Mouse (Mus musculus) yolk sac, embryonic 10.5 days (tissue): ENCODE measurements around the gene Pcif1.
"Not testable (repeated sequence)": the region's sequence is repeated elsewhere in the genome, so short reads cannot be mapped to it uniquely, and the experiment has no call there.

Experiments
- DNase-seq: peaks from one replicate; pipeline ENCODE4 v3.0.0-alpha.2; 2017; ENCODE audit warnings: low spot score

The Pcif1 gene

DNA sequence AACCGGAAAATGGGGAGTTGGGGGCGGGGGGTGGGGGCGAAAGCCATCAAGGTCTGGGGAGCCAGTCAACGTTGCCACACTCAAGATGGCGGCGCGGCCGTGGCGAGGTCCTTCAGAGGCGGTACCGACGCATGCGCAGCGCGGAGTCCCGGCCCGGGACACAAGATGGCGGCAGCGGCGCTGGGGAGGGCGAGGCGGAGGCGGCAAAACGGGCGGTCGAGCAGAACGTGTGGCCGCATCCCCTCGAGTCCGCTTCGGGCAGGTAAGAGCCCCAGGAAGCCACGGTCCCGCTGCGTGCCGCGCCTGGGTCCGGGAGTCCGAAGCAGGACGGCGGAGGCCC, at the start of gene Pcif1:
Gene Pcif1 (plus strand): TSS at position 77 of the 340 bp plus-strand sequence.
- peak; percentile 90 for DNase-seq

DNA sequence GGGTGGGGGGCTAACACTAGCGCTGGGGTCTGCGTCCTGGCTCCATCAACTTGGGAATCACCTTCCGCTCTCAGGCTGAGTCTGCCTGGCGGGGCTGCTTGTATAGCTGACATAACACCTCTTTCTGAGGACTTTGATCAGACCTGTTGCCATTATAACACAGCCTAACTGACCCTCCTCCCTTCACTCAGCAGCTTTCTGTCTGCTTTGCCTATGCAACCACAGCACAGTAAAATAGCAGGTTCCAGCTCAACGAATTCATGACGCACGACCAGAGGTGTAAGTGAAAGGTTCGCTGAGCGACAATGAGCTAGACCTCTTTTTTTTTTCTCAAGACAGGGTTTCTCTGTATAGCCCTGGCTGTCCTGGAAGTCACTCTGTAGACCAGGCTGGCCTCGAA, 48.1 kb upstream of the Pcif1 start:
- DNase-seq: peak; percentile 82

DNA sequence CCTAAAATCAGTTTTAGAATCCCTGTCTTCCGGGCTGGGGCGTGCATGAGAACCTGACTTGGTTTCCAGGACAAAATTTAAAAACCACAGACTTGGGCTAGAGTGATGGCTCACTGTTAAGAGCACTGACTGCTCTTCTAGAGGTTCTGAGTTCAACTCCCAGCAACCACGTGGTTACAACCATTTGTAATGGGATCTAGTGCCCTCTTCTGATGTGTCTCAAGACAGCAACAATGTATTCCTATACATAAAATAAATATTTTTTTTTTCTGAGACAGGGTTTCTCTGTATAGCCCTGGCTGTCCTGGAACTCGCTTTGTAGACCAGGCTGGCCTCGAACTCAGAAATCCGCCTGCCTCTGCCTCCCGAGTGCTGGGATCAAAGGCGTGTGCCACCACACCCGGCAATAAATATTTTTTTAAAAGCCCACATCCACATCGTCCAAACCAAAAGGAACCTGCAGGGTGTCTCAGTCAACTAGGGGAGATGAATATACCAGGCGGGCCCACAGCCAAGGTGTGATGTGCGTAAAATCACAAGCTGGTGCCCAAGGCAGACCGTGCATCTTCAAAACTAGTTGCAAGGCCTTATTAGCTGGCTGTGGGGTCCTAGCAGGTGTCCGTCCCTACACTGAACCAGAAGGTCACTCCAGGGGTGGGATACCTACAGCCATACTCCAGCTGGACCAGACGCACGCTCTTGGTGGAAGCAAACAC, 46.9 kb upstream of the Pcif1 start:
- no peak for DNase-seq

DNA sequence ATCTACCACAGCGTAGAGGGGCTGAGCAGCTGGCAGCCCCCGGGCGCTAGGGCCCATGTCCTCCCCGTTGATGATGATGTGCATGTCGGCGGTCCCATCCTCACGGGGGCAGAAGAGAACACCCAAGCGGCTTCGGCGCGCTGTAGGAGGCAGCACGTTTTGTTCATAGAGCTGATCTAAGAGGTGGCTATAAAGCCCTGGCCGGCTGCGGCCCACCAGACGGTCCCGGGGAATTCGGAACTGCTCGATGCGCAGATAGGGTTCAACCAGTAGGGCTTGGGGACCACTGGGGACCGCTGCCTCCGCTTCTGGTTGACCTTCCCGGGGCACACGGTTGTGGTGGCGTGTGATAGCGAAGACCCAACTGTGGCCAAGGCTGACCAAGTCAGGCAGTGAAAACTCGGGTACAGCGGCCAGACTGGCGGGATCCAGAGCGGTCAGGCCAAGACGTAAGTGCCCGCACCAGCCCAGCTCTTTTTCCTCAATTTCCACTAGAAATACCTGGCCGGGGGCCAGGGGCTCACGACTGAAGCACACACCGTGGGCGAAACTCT, 46.3 kb upstream of the Pcif1 start, which contains the start of gene Ctsa:
Gene Ctsa (plus strand): TSS at position 126 of the 554 bp plus-strand sequence.
- peak; percentile 85 for DNase-seq

DNA sequence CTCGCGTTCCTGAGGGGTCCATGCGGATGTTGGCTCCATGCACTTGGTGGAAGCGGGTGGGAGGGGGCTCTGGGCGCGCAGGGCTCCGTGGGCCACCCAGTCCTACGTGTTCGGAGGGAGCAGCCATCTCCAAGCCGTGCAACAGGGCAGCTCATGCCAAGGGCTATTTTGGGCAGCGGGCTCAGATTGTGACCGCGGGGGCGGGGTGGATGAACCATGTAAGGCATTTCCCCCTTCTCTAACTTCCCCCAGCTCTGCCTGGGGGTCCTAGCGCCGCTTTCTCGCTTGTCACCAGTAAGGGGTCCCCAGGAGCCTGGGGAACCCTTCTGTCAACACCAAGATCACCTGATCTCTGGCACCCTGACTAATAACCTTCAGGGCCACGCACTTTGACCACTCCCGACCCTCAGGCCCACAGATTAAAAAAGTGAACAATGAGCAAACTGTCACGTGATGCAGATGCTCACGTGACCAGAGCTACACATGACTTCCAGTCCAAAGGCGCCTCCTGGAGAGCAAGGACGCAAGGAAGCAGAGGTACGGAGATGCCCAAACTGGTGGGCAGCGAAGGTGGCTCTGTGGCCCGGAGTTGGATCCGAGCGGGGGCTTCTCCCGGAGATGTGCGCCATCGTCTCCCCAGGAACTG, 45.7 kb upstream of the Pcif1 start, which contains the start of gene Neurl2:
Gene Neurl2 (minus strand): TSS at position 143 of the 646 bp plus-strand sequence.
- peak; percentile 92 for DNase-seq

DNA sequence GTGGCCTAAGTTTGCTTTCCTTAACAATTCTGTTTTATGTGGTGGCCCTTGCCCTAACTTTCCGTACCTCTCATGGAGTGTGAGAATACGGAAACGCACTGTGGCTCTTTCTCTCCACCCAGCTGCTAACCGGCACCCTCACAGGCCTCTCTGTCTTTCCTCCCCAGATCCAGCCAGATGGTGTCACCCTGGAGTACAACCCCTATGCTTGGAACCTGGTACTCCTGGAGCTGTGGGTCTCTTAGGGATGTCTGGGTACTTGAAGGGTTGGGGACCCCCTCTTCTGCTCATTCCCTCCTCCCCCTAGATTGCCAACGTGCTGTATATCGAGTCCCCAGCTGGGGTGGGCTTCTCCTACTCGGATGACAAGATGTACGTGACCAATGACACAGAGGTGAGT, 44.6 kb upstream of the Pcif1 start:
- DNase-seq: no peak

DNA sequence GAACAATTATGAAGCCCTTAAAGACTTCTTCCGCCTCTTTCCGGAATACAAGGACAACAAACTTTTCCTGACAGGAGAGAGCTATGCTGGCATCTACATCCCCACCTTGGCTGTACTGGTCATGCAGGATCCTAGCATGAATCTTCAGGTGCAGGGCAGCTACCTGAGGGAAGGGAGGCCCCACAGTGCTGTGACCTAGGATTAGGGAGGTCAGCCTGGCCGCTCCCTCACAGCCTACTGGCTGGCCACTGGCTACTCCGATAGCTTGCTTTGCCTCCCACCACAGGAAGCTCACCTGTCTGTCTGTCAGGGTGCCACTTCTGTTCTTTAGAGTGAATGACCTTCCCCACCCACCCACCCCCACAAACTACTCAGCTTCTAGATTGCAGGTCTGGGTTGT, 43.9 kb upstream of the Pcif1 start:
- DNase-seq: no peak

DNA sequence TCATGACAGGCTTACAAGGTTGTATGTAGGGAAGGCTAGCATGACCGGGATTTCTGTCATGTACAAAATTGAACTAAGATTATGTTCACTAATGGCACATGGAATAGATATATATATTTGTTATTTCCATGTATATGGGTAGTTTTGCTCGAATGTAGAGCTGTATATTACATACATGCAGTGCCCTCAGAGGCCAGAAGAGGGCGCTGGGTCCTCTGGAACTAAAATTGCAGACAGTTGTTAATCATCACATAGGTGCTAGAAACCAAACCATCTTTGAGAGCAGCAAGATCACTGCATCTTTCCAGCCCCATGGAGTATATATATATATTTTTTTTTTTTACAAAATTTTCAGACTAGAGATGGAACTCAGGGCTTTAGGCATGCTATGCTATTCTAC, 33.3 kb upstream of the Pcif1 start:
- DNase-seq: no peak

DNA sequence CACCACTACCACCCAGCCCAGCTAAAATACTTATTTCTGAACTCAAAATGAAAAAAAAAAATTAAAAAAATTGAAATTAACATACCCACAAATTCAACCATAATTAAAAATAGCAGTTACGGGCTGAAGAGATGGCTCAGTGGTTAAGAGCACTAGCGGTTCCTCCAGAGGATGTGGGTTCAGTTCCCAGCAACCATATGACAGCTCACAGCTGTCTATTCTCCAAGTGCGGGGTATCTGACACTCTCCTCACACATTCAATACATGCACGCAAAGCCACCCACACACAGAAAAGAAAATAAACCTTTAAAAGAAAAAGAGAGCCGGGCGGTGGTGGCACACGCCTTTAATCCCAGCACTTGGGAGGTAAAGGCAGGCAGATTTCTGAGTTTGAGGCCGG, 29.0 kb upstream of the Pcif1 start:
- no peak for DNase-seq

DNA sequence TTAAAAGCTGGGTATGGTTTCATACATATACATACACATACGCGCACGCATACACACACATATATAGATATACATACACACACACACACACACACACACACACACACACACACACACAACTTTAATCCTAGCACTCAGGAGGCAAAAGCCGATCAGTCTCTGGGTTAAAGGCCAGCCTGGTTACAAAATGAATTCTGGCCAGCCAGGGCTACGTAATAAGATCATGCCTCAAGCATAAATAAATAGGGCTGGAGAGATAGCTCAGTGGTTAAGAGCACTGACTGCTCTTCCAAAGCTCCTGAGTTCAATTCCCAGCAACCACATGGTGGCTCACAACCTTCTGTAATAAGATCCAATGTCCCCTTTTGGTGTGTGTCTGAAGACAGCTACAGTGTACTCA, 23.5 kb upstream of the Pcif1 start:
- not testable (repeated sequence) for DNase-seq

DNA sequence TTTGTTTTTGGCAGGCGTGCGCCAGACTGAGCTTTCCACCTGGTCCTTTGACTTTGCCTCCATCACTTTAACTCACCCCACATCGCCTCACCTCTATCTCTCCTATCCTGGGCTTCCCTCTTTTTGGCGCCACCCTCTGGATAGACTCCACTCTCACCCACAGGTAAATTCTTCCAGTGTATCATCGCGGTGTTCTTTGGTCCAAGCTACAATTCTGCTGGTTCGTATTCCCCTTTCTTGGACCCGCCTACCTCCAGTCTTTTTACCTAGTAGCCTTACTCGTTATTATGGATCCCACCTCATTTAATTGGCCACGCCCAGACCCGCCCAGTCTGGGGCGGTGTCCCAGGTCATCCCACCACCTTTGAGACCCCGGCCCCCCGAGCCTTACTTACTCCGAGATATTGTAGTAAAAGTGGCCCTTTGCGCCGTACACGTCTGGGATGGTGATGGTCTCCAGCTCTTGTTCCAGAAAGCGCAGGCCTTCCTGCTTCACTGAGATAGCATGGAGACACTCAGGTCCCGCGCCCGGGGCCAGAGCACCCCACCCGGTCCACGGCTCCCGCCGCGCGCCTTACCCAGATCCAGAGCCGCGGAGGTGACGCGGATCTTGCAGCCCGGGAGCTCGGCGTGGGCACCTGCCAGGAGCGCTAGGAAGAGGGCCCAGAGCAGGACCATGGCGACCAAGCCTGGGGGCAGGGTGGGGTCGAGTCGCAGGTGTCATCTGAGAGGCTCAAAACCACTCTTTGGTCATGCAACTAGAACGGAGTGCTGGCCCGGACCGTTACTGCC, 22.6 kb upstream of the Pcif1 start:
- DNase-seq: no peak

DNA sequence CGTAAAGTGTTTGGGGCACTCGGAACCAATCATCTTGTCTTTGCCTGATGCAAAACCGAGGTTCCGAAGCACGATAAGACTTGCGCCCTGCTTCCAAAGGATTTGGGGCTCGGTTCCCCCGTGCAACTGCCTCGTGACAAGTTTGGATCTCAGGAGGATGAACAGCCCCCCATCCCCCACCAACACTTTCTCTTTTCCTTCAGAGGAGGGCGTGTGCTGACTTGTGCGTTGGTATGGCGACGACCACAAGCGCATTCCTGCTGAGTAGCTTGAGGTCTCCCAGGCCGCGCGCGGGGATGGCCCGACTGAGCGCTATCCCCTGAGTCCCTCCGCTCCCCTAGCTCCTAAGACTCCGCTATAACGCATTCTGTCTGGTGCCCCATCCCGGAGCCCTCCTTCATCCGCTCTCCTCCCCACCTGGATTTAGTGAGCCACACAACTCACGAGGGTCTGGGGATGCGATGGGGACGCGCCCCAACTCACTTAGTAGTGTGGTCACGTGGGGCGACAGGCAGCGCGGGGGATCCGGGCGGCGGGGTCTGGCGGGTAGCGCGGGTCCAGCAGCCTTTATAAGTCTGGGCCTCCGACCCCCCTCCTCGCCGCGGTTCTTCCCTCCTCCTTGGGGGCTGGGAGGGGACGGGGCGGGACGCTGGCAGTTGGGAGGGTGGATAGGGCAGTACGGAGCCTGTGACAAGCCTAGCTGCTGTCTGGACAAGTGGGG, 21.8 kb upstream of the Pcif1 start, which contains the start of gene Pltp:
Gene Pltp (minus strand): TSS at position 611 of the 721 bp plus-strand sequence.
- no peak for DNase-seq

DNA sequence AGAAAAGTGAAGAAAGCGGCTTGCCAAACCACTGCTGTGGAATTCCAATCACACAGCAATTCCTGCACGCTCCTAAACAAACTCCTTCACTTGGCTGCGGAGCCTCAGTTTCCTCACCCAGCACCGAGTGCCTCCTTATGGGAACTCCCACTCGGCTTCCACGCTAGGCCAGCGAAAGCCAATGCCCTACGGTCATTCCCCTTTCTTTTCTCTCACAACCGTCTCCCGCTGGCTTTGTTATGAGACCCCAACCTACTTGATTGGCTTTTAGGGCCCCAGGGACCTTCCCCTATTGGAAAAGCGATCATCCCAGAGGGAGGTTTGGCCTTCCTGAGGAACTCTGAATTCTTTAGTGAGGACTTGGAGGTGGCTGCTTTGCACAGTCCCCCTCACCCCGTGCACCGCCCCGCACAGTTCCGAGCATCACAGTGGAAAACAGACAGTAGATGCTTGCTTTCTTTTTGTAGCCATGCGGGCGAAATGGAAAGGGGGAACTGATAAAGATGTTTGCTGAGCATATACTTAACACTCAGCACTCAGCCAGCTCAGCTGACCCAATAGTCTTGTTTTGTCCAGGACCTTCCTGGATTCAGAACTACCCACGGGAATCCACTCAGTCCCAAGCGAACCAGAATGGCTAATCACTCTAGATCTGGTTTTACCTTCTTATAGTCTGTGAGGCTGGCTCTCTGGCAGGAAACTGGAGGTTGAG, 21.1 kb upstream of the Pcif1 start:
- DNase-seq: no peak

DNA sequence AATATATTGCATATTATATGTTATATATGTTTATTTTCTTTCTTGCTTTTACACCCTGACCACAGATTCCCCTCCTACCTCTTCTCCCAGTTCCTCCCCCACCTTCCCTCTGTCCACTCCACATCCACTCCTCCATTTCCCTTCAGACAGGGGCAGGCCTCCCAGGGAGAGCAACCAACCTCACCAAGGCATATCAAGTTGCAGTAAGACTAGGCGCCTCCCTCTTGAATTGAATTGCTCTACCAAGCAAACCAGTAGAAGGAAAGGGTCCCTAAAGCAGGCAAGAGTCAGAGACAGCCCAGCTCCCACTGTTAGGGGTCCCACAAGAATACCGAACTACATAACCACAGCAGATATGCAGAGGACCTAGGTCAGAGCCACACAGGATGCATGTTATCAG, 19.9 kb upstream of the Pcif1 start:
- no peak for DNase-seq

DNA sequence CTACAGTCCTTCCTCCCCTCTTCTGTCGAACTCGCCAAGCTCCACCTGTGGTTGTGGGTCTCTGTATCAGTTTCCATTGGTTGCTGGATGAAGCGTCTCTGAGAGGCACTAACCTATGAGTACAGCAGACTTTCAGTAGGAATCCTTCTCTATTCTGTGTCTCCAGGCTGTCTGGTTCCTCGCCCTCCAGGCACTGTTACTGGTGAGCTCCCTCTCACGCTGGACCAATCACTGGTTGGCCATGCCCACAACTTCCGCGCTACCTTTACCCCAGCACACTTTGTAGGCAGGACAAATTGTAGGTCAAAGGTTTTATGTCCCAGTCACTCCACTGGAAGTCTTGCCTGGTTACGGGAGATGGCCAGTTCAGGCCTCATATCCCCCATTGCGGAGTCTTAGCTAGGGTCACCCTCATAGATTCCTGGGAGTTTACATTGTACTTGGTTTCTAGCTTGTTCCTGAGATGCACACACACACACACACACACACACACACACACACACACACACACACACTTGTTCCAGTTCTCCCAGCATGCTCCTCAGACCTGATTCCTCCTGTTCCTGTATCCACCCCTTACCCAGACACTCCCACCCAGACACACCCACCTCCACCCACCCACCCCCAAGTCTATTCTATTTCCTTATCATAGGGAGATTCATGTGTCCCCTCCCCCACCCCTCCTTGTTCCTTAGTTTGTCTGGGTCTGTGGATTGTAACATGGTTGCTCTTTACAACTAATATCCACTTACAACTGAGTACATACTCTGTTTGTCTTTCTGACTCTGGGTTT, 19.3 kb upstream of the Pcif1 start:
- no peak for DNase-seq

DNA sequence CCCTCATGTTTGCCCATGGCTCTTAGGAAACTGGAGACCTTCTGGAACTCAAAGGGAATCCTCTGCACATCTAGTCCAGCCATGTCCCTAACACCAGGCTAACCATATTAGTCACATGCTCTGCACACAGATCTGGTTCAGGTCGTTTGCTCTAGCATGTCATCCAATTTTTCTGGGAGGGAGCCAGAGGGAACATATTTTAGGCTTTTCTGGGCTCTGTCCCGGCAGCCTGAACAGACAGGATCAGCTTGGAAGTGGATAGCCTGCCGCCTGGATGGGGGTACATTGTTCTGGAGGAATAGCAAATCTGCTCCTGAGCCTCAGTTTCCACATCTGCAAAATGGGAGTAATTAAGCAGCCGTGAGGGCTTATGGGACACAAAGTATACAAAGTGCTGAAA, 18.0 kb upstream of the Pcif1 start:
- no peak for DNase-seq

DNA sequence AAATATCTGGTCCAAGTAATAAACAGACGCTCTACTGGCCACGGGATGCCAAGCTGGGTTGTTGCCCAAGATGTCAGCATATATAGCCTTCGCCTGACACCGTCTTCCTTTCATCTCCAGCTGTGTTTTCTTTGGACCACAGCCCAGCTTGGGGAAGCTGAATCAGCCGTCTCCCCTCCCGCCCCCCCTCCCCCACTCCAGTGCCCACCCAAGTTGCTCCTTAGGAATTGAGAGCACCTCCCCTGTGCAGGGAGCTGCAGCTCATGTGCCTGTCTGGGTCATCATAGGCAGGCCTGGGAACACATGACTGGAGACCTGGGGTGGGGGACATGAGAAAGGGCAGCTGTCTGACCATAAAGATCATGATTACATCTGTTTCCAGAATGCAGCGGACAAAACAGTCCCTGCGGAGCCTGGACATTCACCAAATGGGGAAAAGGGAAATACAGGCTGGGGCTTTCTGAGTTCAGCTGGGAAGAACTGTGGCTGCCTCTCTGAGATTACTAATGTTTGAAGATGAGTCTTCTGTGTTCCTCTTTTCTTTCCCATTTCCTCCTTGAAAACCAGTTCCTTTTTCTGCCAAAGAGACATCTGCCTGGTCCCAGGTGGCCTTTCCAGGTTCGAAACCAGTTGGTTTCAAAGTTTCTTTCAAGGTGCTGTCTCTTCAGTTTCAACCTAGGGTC, 16.8 kb upstream of the Pcif1 start:
- DNase-seq: no peak

DNA sequence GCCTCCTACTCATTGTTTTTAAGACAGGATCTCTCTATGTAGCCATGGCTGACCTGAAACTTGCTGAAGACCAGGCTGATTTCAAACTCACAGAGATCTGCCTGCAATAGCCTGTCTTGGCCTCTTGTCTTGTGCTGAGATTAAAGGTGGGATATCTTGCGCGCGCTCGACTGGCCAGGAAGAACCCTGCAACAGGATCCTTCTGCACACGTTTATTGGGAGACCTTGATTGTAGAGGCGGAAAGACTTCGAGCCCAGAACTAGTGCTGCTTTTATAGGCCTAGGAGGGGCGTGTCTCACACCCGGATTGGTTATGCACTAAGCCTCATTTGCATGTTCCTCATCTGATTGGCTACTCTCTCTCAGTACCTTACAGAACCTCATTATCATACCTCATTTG, 15.7 kb upstream of the Pcif1 start:
- DNase-seq: not testable (repeated sequence)

DNA sequence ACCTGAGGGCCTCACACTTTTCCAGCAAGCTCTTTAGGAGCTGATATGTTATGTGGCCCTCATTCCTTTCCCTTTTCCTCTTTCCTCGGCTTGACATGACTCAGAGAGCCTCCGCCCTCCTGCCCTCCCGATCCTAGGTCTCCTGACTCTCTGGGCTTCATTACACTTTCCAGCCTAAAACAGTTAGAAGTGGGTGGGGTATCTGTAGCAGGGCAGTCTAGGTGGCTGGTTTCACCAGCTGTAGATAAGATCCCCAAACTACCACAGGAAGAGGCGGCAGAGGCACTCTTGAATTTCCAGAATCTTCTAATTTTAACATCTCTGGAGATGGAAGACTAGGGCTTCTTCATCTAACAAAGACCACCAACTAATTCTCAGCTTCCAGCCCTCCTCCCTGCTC, 14.5 kb upstream of the Pcif1 start:
- DNase-seq: no peak
